Mouse (Mus musculus): Measurements from ENCODE around the gene Rpap2.

GRCm38 (mm10) chr5:107708124-107708797 lies 111.1 kb downstream of the Rpap2 start:
- TF ChIP-seq CTCF (IDR thresholded peaks at IDR 0.05; ENCODE audit: low read depth, low read length) (no peak), POLR2A (IDR thresholded peaks at IDR 0.05; ENCODE audit: borderline replicate concordance, low read depth, low read length) (no peak)
